Mouse (Mus musculus): Measurements from ENCODE around the gene Zfp202.

Zfp202 gene

GRCm38 (mm10) chr9:40240311-40240710, 48.2 kb downstream of the Zfp202 start:
- no peak for DNase-seq (ENCODE audit: low spot score in 2 of 2)

GRCm38 (mm10) chr9:40241223-40241801, 49.2 kb downstream of the Zfp202 start:
- DNase-seq (ENCODE audit: low spot score in 2 of 2): peak; percentile 64 to 72

GRCm38 (mm10) chr9:40241951-40242888, 50.1 kb downstream of the Zfp202 start:
- DNase-seq (ENCODE audit: low spot score in 2 of 2): peak; percentile 50 to 52

GRCm38 (mm10) chr9:40245466-40245865, 53.4 kb downstream of the Zfp202 start:
- no peak for DNase-seq (ENCODE audit: low spot score in 2 of 2)

GRCm38 (mm10) chr9:40245974-40246665, 54.0 kb downstream of the Zfp202 start:
- DNase-seq (ENCODE audit: low spot score in 2 of 2): no peak

- no peak for DNase-seq (ENCODE audit: low spot score in 2 of 2)
These were observed 54.6 kb downstream of the Zfp202 start for GRCm38 (mm10) chr9:40246702-40247101.

- no peak for DNase-seq (ENCODE audit: low spot score in 2 of 2)
These were observed 57.0 kb downstream of the Zfp202 start for GRCm38 (mm10) chr9:40249106-40249505.

GRCm38 (mm10) chr9:40252459-40252858, 60.3 kb downstream of the Zfp202 start:
- no peak for DNase-seq (ENCODE audit: low spot score in 2 of 2)
